In genomic region chr11:101378196-101378595, GRCm38 (mm10) we compare ENCODE assay signal across 33 mouse cellular contexts. TPM values are rescaled to one million over a fixed set of nuclear protein-coding genes. Genes with fewer than 3 reads are reported as not detected.
"Had no signal": no experiment of that assay in that cellular context is flagged by ENCODE, and none has a peak within 500 bp of the region (broad histone marks: within the 10 kb centered on the region; RNA-seq: fewer than 3 reads in every experiment).

No protein-coding gene starts in this region.

RNA-seq across cellular contexts. Expression of gene G6pc, which starts 10.8 kb away (rescaled TPM):
- total RNA-seq: heart, adult 8-10 months; heart, postnatal 10 days; heart, postnatal 14 days; heart, postnatal 25 days; heart, postnatal 36 days; heart, postnatal 4 days; hematopoietic stem cell, adult 5-6 weeks; layer of hippocampus, adult 18-20 months; layer of hippocampus, adult 2 months; layer of hippocampus, adult 8-10 months; layer of hippocampus, postnatal 10 days; layer of hippocampus, postnatal 25 days; layer of hippocampus, postnatal 36 days; left cerebral cortex, adult 18-20 months; left cerebral cortex, adult 2 months; left cerebral cortex, adult 8-10 months had no signal
- polyA plus RNA-seq: heart, embryonic 10.5 days; heart, embryonic 11.5 days; heart, embryonic 12.5 days; heart, embryonic 13.5 days; heart, embryonic 14.5 days; heart, embryonic 15.5 days; heart, embryonic 16.5 days; hindbrain, embryonic 10.5 days; hindbrain, embryonic 11.5 days; hindbrain, embryonic 12.5 days; hindbrain, embryonic 13.5 days; hindbrain, embryonic 14.5 days; hindbrain, embryonic 15.5 days; hindbrain, embryonic 16.5 days; hindbrain, postnatal 0 days; inflammation-experienced regulatory T-cells, adult 6 months; intestine, embryonic 14.5 days had no signal

RNA-seq across cellular contexts. Expression of gene Gm27029, which starts 46.4 kb away (rescaled TPM):
- total RNA-seq: hematopoietic stem cell, adult 5-6 weeks had no signal

RNA-seq across cellular contexts. Expression of gene Ptges3l, which starts 46.9 kb away (rescaled TPM):
- total RNA-seq: hematopoietic stem cell, adult 5-6 weeks had no signal
